Mouse (Mus musculus): ENCODE results near the gene Dtx4.
A peak's percentile ranks its signal among the peaks of the same experiment; 100 is the strongest.

Dtx4 gene

GRCm38 (mm10) chr19:12467436-12467835 is 33.8 kb downstream of the Dtx4 start:
- DNase-seq (ENCODE audit: low spot score in 2 of 2): no peak

GRCm38 (mm10) chr19:12466204-12466603 is 35.0 kb downstream of the Dtx4 start:
- peak in 1 of 2 experiments; percentile 68 for DNase-seq (ENCODE audit: low spot score in 2 of 2)

- no peak for DNase-seq (ENCODE audit: low spot score in 2 of 2)
These were observed 35.6 kb downstream of the Dtx4 start for GRCm38 (mm10) chr19:12465530-12466144.

GRCm38 (mm10) chr19:12464674-12465073 is 36.6 kb downstream of the Dtx4 start:
- DNase-seq (ENCODE audit: low spot score in 2 of 2): no peak

GRCm38 (mm10) chr19:12464127-12464526 is 37.1 kb downstream of the Dtx4 start:
- DNase-seq (ENCODE audit: low spot score in 2 of 2): no peak

- no peak for DNase-seq (ENCODE audit: low spot score in 2 of 2)
These were observed 37.6 kb downstream of the Dtx4 start for GRCm38 (mm10) chr19:12463722-12464035.

GRCm38 (mm10) chr19:12462851-12463721 is 38.2 kb downstream of the Dtx4 start:
- DNase-seq (ENCODE audit: low spot score in 2 of 2): no peak

- no peak for DNase-seq (ENCODE audit: low spot score in 2 of 2)
These were observed 40.7 kb downstream of the Dtx4 start, which contains the start of gene Mpeg1 for GRCm38 (mm10) chr19:12460282-12461249. TSS of gene Mpeg1 (plus strand) at chr19:12460779.

GRCm38 (mm10) chr19:12459516-12459915 is 41.7 kb downstream of the Dtx4 start:
- no peak for DNase-seq (ENCODE audit: low spot score in 2 of 2)

GRCm38 (mm10) chr19:12457401-12458066 is 43.7 kb downstream of the Dtx4 start:
- DNase-seq (ENCODE audit: low spot score in 2 of 2): no peak

- peak in 1 of 2 experiments; percentile 41 for DNase-seq (ENCODE audit: low spot score in 2 of 2)
These were observed 56.2 kb downstream of the Dtx4 start for GRCm38 (mm10) chr19:12445014-12445413.

- DNase-seq (ENCODE audit: low spot score in 2 of 2): peak in 1 of 2 experiments; percentile 14
These were observed 58.7 kb downstream of the Dtx4 start for GRCm38 (mm10) chr19:12442560-12442959.

- DNase-seq (ENCODE audit: low spot score in 2 of 2): peak; percentile 45 to 58
These were observed 61.0 kb downstream of the Dtx4 start for GRCm38 (mm10) chr19:12440103-12440725.

GRCm38 (mm10) chr19:12439581-12439980 is 61.7 kb downstream of the Dtx4 start:
- no peak for DNase-seq (ENCODE audit: low spot score in 2 of 2)

GRCm38 (mm10) chr19:12435750-12436524 is 65.3 kb downstream of the Dtx4 start:
- DNase-seq (ENCODE audit: low spot score in 2 of 2): peak; percentile 17 to 48

- peak; percentile 6 to 45 for DNase-seq (ENCODE audit: low spot score in 2 of 2)
These were observed 66.2 kb downstream of the Dtx4 start for GRCm38 (mm10) chr19:12435011-12435416.

- peak; percentile 50 to 68 for DNase-seq (ENCODE audit: low spot score in 2 of 2)
These were observed 68.2 kb downstream of the Dtx4 start for GRCm38 (mm10) chr19:12433033-12433432.

GRCm38 (mm10) chr19:12427605-12428004 is 73.6 kb downstream of the Dtx4 start, which contains the start of gene Pfpl:
TSS of gene Pfpl (plus strand) at chr19:12427905.
- DNase-seq (ENCODE audit: low spot score in 2 of 2): no peak

GRCm38 (mm10) chr19:12427101-12427500 is 74.2 kb downstream of the Dtx4 start:
- no peak for DNase-seq (ENCODE audit: low spot score in 2 of 2)

- DNase-seq (ENCODE audit: low spot score in 2 of 2): no peak
These were observed 79.6 kb downstream of the Dtx4 start for GRCm38 (mm10) chr19:12421680-12422079.

Data from heart, adult 9 months (tissue).